Mouse (Mus musculus) left cerebral cortex, postnatal 25 days (tissue): ENCODE measurements around the gene Adss. TPM values are rescaled to one million over a fixed set of nuclear protein-coding genes. Genes with fewer than 3 reads are reported as not detected.
"Not testable (repeated sequence)": the region's sequence is repeated elsewhere in the genome, so short reads cannot be mapped to it uniquely, and the experiment has no call there.

Experiments
- DNase-seq, 2 experiments: peaks; one replicate each; pipeline ENCODE4 v3.0.0; 2022; ENCODE audit warnings: low spot score in 2 of 2, mixed read lengths in 1 of 2
- intact Hi-C: fragments of 180-260 bp; cut with DNase I; formaldehyde crosslinking; loops from one replicate; pipeline ENCODE4 v1.15.1; 2025
- total RNA-seq, 2 experiments: library from RNA; stranded (reverse); gene quantifications; 2 replicates each; pipeline ENCODE4 v1.2.3; 2021

Adss gene
- total RNA-seq, result 10 to 100 TPM; 68.8 to 69.2 TPM

DNA sequence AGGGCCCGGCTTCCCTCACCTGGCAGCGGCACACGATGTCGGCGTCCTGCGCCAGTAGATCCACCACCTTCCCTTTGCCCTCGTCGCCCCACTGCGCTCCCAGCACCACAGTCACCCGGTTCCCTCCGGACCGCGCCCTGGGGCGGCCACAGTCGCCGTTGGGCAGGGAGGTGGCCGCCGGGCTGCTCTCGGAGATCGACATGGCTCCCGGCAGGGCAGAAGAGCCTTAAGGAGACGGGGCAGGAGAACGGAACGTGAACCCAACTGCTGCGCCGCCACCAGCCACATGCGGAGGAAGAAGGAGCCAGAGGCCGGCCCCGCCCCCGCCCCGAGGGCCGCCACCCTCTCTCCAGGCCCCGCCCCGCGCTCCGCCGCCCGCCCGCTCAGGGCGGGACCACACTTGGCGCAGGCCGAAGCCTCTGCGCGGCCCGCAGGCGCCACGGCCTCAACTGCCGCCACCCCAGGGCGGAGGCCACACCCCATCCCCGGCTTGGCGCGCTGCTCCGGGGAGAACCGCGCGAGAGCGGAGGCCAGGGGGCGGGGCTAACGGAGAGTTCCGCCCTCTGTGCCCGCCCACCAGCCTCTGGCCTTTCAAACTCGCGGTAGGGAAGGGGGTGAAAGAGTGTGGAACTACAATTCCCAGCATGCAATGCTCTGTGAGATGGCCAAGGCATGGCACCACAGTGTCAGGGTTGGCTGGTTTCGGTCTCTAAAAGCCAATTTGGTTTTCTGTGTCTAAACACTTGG, at the start of gene Adss:
Adss (minus strand) TSS at position 319 of the 747 bp plus-strand sequence.
- DNase-seq, result peak; percentile 98 to 99
- intact Hi-C loops, result no loop called here

DNA sequence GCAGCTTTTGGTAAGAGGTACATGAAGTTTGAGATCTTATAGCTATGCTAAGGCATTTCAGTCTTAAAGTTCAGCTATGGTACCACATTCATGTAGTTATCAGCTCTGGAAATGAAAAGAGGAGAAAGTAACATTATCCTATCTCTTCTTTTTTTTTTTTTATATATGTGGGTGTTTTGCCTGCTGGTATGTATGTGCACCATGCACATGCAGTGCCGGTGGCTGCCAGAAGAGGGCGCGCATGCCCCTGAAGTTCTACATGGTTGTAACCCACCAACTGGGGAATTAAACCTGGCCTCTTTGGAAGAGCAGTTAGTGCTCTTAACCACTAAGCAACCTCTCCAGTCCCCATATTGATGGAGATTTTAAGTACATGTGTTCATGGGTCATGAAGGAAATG, 49.5 kb upstream of the Adss start:
- intact Hi-C loops, DNase-seq: not testable (repeated sequence)

DNA sequence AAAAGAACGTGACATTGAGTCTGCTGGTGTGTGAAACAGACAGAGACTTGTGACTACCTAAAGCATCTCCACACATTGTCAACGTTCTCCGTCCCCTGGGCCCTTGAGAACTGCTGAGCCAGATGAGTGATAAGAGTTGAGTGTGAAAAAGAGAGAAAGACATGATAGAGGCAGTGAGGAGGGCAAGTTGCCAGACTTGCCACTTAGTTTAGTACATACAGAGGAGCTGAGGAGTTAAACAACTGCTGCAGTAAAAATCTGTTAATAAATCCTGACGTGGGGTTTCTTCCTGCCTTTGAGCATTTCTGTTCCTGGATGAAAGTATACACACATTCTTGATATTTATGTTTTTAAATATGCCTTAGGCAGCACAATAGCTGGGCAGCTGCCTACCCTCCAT, 31.5 kb upstream of the Adss start:
- DNase-seq, intact Hi-C loops: not testable (repeated sequence)

DNA sequence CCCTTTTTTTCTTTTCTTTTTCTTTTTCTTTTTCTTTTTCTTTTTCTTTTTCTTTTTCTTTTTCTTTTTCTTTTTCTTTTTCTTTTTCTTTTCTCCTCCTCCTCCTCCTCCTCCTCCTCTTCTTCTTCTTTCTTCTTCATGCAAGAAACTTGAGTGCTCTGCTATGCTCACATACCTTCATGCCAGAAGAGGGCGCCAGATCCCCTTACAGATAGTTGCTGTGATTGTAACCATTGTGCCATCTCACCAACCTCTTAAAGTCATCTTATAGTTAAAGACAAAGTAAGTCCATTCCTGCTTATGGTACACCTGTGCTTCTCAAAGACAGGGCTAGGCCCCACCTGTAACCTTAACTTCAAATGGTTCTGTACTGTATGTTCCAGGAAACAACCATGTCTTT, 10.5 kb upstream of the Adss start:
- intact Hi-C loops, DNase-seq: not testable (repeated sequence)

DNA sequence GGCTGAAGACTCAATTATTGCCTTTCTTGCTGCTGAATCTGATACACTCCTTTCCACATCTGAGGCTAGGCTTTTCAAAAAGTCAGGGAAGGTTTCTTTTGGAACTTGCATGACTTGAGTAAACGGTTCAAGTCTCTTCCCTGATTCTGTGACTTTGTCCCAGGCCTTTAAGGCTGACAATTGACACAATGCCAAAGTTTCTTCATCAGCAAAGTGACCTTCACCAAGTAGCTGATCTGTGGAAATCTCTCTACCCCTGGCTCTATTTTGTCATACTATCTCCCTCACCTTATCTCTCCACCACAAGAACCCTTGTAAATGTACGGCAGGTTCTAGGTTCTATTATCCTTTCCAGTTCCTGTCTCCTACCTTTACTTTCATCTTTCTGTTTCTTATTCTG, 7.2 kb upstream of the Adss start:
- DNase-seq, result no peak
- intact Hi-C loops, result no loop called here

DNA sequence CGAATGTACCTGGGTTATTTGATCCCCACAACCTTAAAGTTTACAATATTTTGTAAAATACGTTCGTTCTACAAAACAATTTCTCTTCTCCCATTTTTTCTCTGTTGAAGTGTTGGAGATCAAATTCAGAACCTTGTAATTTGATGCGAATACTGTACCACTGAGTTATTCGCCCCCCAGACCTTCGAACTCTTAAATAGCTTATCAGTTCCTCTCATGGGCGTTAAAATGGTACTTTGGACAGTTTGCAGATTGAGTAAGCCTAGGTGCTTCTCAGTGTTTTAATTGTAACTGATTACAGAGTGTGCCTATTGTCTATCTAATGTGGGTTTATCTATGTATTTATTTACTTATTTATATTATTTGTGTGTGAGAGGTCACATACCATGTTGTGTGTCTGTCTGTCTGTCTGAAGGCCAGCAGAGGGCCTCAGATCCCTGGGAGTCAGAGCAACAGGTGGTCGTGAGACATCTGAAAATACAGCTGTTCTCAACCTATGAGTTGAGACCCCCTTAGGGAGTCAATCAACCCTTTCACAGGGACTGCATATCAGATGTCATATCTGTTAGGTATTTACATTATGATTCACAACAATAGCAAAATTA, 942 bp upstream of the Adss start:
- intact Hi-C loops, result no loop called here
- DNase-seq, result no peak

DNA sequence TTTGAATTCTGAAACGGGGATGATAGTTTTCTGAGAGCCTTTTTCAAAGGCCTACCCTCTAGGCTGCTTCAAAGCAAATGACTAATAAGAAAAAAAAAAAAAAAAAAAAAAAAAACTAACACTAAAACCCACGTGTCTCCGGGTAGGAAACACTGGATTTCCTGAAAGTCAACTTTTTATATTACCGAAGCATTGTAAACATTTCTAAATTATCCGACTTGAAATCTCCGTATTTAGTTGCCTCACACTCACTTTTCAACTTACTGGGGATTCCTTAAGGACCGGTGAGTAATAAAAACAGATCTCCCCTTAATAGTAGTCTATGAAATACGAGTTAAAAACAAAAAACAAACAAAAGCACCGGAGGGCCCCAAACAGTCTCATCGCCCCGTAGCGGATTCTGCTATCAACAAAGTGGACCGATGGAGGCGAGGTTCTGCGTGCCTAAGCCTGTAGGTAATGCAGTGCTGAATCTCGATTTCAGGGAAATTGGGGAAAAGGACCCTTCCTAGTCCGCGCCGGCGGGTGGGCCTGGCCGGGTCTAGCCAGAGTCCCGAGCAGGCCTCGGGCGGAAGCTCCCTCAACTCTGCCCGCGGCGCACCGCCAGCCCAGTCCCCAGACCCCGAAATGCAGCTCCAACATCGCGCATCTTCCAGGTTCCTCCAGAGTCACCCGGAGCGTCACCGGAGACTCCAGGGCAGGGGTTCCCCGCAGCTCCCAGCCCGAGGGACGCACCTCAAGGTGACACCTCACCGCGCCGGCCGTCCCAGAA, 704 bp downstream of the Adss start:
- intact Hi-C loops, result no loop called here
- peak in 1 of 2 experiments; percentile 28 for DNase-seq

DNA sequence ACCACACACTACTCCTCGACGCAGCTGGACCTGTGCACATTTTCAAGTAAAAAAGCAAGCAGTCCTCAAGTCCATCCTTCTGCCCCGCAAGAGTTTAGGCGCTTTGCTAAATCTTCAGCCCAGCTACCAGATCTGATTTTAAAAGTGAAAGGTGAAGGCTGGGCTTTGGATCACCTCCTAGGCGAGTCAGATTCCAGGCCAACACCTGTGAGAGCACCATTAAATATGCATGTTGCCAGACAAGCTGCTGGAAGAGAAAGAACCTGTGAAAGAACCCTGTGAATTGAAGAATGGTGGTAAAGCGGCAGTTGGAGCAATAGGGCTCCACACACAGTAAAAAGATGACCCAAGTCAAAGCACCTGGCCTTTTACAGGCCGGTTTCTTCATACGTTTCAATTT, 1.4 kb downstream of the Adss start:
- no peak for DNase-seq
- intact Hi-C loops, result no loop called here

DNA sequence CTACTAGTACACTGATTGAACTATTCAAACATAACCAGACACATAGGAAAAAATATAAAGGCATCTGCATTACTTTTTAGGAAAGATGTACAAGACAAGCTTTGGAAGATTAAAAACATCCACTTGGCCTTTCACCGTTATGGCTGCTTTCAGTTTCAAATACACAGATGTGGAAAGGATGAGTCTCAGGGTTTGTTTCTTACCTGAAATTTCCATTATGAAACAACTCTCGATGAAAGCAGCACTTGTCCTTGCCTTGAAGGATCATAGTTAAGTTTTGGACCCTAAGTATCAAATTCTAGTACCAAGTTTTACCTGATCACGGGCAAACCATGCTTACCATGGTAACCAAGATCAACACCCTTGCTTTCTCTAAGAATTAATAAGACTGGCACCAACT, 3.5 kb downstream of the Adss start:
- no peak for DNase-seq
- intact Hi-C loops, result no loop called here

DNA sequence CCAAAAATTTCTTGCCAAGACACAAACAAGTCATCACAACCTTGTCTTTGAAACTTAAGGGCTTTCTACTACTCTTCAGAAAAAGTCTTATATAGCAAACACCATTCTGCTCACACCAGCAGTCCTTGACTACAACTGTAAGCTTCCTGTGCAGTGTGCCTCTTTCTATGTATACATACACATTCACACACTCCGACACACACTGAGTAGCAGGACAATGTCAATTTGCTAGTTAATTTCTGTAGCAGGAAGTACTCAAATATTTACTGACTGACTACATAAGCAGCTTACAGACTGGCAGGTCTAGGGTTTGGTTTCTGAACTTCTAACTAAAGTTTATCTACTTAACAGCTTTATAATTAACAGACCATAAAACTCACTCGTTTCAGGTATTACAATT, 18.9 kb downstream of the Adss start:
- no peak for DNase-seq
- intact Hi-C loops, result no loop called here

DNA sequence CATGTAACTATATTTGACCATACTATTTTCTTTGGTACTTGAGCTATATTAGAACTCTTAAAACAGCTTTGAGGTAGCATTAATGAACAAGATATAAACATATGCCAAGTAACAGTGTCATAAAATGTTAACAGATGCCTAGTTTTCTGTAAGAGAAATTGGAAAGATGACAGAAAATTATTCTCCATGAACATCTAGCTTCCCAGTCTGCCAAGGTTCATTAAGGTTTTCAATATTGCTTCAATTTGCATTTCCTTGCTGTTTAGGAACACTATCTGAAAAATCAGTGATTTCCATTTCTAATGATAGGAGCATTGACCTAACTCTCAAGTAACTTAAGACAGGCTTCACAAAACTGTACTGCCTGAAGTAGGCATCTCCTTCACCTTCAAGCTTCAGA, 27.4 kb downstream of the Adss start:
- intact Hi-C loops, result no loop called here
- DNase-seq, result no peak

DNA sequence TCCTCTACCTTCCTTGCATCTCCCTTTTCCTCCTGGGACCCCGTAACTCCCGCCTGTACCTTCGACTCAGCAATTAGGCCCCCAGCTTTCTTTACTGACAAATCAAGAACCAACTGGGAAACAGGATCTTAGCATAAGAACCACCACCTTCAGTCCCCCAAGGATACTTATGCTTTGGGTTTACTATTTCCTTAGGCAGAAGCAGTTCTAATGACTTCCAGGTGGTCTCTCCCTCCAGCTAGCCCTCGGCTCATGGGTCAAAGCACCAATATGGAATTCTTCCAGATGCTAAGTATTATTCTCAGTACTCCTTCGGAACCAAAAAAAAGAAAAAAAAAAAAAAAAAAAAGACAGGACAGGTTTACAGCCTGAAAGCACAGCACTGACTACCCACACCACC, 39.1 kb downstream of the Adss start:
- intact Hi-C loops, result no loop called here
- no peak for DNase-seq

DNA sequence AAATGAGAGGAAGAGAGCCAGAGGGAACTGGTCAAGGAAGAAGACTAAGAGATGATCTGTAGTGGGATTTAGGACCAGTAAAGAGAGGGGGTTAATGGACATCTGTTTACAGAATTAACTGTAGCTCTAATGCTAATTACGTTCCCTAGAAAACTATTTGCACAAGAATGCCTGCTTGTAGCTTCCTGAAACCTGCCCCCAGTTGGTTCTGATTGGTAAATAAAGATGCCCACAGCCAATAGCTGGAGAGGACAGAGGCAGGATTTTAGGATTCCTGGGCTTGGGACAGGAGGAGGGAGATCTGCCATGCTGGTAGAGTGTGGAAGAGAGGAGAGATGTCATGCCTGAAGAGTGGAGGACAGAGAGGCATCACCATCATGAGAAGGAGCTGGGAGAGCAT, 42.8 kb downstream of the Adss start:
- no peak for DNase-seq
- intact Hi-C loops, result no loop called here

DNA sequence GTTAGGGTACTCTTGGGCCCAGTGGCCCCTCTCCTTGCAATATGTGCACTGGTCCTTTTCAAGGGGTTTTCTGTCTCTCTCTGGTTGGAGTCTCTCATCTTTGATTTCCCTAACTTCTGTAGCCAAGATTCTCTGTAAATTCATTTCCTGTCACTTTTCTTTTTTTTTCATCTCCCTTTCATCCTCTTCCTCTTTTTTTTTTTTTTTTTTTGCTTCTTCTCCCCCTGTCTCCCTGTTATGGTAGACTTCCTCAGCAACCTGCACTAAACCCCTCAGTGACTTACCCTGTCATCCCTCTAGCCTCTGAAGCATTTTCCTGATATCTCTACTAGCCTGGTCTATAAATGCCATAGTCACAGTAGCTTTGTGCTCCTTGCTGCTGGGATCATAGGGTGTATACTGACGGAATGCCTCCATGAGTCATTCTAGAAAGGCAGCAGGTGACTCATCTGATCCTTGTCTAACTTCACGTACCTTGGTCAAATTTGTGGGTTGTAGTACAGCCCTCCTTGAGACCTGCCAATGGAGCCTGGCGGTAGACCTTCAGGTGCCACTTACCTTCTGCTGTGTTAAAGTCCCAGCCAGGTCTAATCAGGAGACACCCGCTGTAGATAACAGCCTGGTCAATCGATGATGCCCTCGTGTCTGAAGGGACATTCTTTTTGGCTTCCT, 48.3 kb downstream of the Adss start:
- intact Hi-C loops, result no loop called here
- no peak for DNase-seq

DNA sequence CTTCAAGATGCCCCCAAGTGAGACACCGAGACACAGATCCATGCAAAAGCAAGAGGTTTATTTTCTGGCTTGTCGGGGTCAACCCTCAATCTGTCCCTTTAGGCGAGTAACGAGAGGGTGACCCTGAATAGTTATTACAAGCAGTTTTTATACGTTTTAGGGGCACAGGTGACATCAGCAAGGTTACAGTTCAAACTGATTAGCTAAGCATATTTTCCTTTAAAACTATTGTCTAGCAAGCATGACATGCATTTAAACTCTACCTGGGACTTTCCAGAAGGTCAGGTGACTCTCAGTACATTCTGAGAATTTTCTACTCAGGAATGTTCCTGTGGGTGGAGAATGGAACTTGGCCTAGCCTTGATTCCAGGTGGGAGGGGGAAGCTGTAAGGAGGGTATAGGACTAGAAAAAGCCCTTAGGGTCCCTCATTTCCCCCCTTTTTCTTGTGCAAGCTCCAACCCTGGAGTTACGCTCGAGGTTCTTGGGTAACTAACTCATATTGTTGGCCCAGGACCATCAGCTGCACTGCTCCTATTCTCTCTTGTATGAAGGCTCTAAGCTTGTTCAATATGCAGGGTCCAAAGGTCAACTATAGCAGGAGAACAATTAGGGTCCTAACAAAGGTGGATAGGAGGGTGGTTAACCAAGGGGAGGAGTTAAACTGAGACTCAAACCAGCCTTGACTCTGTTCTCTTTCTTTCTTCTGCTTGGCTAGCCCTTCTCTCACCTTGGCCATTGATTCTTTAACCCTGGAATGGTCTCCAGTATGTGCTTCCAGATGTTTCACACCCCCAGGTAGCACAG, 51.6 kb downstream of the Adss start:
- intact Hi-C loops, result no loop called here
- DNase-seq, result no peak

DNA sequence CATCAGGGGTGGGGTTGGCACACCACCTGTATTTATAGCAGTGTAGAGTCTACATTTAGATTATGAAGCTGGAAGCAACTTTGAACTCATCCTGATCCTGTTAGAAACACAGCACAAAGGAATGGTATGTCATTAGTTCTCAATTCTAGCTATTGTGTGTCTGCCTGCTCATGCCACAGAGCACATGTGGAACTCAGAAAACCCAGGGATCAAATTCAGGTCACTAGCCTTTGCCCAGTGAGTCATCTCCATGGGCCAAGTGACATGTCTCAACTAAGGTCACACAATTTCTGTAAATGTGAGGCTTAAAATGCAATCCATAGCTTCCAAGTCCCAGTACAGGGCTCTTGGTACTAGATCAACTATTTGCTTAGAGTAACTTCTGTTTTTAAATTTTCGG, 54.2 kb downstream of the Adss start:
- intact Hi-C loops, result no loop called here
- no peak for DNase-seq

DNA sequence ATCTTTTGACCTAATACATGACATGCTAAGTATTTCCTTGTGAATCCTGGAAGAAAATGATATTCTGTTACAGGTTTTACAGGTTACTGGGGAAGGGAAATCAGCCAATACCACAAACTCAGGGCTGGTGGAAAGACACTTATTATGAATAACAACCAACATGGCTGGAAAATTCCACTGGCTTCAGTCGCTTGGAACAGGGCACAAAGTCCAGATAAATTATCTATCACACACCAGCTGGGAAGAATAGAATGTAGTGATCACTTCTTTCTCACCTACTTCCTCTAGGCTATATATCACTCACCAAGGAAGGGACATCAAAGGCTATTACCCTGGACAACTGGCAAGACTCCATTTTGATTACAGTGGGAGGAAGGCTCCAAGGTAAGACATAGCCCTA, 55.6 kb downstream of the Adss start:
- no peak for DNase-seq
- intact Hi-C loops, result no loop called here

DNA sequence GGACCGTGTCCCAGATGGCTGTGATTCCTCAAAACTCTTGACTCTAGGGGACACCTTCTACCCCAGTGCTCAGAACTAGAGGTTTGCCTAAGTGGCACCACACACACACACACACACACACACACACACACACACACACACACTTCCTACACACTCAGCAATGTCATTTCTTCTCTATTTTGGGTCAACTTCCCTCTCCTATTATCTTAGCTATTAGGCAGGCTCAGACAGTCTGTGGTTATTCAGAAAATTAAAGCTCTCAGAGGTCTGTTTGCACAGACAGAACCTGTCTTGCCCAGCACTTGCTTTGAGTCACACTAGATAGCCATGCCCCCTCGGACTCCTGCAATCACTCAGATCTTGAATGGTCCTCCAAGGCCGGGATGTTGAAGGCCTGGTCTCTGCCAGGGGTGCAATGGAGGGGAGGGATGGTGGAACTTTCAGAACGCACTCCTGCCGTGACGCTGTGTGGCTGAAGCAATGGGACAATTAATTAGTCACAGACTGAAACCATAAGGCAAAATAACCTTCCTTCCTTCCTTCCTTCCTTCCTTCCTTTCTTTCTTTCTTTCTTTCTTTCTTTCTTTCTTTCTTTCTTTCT, 58.7 kb downstream of the Adss start:
- intact Hi-C loops, result no loop called here

DNA sequence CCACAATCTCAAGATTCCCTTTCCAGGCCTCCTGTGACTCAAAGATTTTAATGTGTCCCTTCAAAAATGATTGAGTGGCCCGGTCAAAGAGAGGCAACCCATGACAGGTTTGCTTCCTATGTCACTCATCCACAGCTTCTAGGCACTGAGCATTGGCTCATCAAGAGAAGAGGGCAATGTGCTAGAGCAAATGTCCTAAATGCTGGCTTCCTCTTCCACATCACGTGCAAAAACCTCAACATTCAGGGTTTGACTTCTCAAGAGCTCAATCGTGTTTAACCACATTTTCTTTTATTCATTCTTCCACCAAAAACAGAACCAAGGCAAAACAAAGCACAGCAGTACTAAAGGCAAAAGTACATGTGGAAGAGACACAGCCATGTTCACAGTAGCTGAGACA, 64.3 kb downstream of the Adss start:
- no peak for DNase-seq
- intact Hi-C loops, result no loop called here

More for the DNA sequence above, 58.7 kb downstream of the Adss start:
- DNase-seq, result no peak
